In the genomic region with DNA sequence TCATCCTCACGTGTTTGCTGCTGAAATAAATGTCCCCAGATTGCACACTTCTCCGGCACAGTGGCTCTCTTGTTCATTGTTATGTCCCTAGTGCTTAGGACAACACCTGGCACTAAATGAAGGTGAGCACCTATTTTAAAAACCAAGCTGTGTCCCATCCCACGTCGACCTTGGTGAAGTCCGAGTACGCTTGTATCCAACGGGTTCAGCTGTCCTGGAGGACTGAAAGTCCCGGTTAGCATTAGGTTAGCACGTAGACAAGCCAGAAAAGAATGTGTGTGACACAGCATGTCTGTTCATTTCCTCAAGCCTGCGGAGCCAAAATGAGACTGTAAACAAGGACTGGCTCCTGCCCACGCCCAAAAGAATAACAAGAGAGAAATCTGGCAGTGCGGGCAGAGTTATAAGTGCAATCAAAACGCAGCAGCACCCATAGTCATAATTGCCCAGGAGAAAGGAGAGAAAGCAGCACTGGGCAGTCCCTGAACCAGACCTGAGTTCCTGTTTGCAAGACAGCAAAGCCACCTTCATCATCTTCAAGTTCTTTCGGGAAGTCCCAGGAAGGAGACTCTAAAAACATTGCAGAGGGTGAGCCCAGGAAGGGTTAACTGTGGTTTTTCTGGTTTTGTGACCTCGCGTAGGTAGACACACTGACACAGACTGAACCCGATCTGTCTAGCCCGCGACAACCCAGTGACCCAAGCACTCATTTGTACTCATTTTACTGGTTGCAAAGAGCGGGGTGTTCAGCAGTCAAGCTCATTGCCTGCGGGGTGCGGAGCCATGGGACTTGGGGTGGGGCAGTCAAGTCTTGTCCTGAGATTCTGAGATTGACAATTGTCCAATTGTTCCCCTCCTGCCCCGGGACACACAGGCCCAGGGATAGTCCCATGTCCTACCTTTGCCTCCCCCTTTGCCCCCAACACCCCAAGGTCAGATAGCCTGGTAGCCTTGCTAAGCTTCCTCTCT, we compare ENCODE assay signal across 8 mouse cellular contexts. TPM values are rescaled to one million over a fixed set of nuclear protein-coding genes. Genes with fewer than 3 reads are reported as not detected.
DNase-seq lines count a peak whose midpoint lies in the region; ATAC-seq and TF ChIP-seq lines count a peak whose summit lies in the region.

A gene (minus strand): TSS at position 51 of the 969 bp plus-strand sequence.

- H3K4me3 ChIP-seq in embryonic fibroblast, embryonic 13.5 days (ENCODE audit: insufficient read depth, low read length) = no peak within 1 kb of the TSS
- peak within 1 kb of the TSS; percentile 96 for H3K4me3 ChIP-seq in heart, embryonic 16.5 days (ENCODE audit: low read length)

- peak within 1 kb of the TSS; percentile 63 for H3K9ac ChIP-seq in heart, embryonic 16.5 days (ENCODE audit: low read length)

- no peaks in the 10 kb centered on the region for H3K9me3 ChIP-seq in heart, embryonic 16.5 days (replicated peaks; ENCODE audit: control insufficient read depth, low read length)

- H3K4me2 ChIP-seq in heart, embryonic 16.5 days (ENCODE audit: low read depth, low read length) = peak within 1 kb of the TSS; percentile 78

- H3K27ac ChIP-seq in embryonic fibroblast, embryonic 13.5 days (ENCODE audit: insufficient read depth, low read length) = peak within 1 kb of the TSS; percentile 49
- H3K27ac ChIP-seq in heart, embryonic 16.5 days (ENCODE audit: low read length) = peak within 1 kb of the TSS; percentile 94

- no peak for ATAC-seq in heart, embryonic 16.5 days (replicated peaks; ENCODE audit: extremely low read depth, insufficient read depth, low FRiP score)

- no peak for TF ChIP-seq CTCF in embryonic fibroblast, embryonic 13.5 days (IDR thresholded peaks at IDR 0.05; ENCODE audit: borderline replicate concordance, insufficient read depth, low read length)

- H3K36me3 ChIP-seq in heart, embryonic 16.5 days (ENCODE audit: control insufficient read depth, insufficient read depth) = no peaks in the 10 kb centered on the region

- peaks cover 8% of the 10 kb centered on the region for H3K4me1 ChIP-seq in embryonic fibroblast, embryonic 13.5 days (ENCODE audit: control insufficient read depth, insufficient read depth, low read length)
- peaks cover 29% of the 10 kb centered on the region for H3K4me1 ChIP-seq in heart, embryonic 16.5 days (ENCODE audit: control insufficient read depth, insufficient read depth, low read length)

- WGBS in heart, embryonic 16.5 days = 70% methylated on average over 23 of the region's 23 CpGs

- no peak for TF ChIP-seq POLR2A in embryonic fibroblast, embryonic 13.5 days (IDR thresholded peaks at IDR 0.05; ENCODE audit: low read depth, low read length)

- DNase-seq in urinary bladder, adult 2 months (ENCODE audit: low spot score) = peak; percentile 41
- no peak for DNase-seq in urinary bladder, postnatal 25 days (ENCODE audit: low spot score)
- peak; percentile 46 to 49 for DNase-seq in layer of hippocampus, postnatal 36 days
- DNase-seq in lung, postnatal 4 days = peak; percentile 42 to 47
- peak; percentile 41 for DNase-seq in testis, postnatal 10 days (ENCODE audit: low spot score)
- no peak for DNase-seq in thymus, postnatal 36 days

- H3K27me3 ChIP-seq in heart, embryonic 16.5 days (ENCODE audit: control insufficient read depth, insufficient read depth, low read length) = no peaks in the 10 kb centered on the region

RNA-seq across cellular contexts. Expression of the gene that starts here (rescaled TPM):
- 58.0 and 68.6 TPM in 2 replicates for polyA plus RNA-seq in urinary bladder, adult 2 months (2012; rRNA removed)
- polyA plus RNA-seq in embryonic fibroblast, embryonic 13.5 days (2011; ENCODE audit: insufficient read length, low read depth, missing spikeins) = 92.1 and 102 TPM in 2 replicates
- 128 and 137 TPM in 2 replicates for polyA plus RNA-seq in heart, embryonic 16.5 days (2015; fragmentation: Nextera tagmentation; extraction: Ambion mirVana)
- 10 to 100 TPM; 87.6 to 88.9 TPM for total RNA-seq in layer of hippocampus, postnatal 36 days (2021)

Comparison
In these comparisons a context has a peak if more than half of its experiments do, and no peak if none do; other contexts are left out.
1. DNase-seq: peak in urinary bladder, adult 2 months (single experiment), layer of hippocampus, postnatal 36 days (2 of 2), lung, postnatal 4 days (2 of 2) and testis, postnatal 10 days (single experiment); none in urinary bladder, postnatal 25 days (single experiment) and thymus, postnatal 36 days (0 of 2).